25 mouse cellular contexts compared by ENCODE assay signal in the genomic region with DNA sequence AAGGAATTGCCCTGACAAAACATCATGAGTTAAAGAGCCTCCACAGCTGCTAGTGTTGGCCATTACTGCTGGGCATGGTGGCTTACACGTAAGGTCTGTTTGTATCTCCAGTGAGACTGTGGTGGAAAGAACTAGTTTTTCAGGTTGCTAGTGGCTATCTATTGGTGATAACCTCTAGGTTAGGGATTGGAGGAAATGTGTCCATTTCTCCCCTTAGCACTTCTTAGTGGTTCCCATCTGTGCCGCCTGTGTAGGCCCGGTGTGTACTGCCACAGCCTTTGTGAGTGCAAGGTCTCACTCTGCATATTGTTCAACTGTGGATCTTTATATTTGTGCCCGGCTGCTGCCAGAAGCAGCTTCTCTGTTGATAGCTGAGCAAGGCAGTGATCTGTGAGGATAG.
"Had no signal": no experiment of that assay in that cellular context is flagged by ENCODE, and none has a peak within 500 bp of the region (broad histone marks: within the 10 kb centered on the region; RNA-seq: fewer than 3 reads in every experiment).

No protein-coding gene starts in this region.

- ATAC-seq: hindbrain, embryonic 16.5 days; inflammation-experienced regulatory T-cells, adult 6 months; liver, embryonic 12.5 days had no signal

- H3K9me3 ChIP-seq: heart, embryonic 12.5 days; hindbrain, embryonic 10.5 days; hindbrain, embryonic 12.5 days; kidney, embryonic 15.5 days; limb, embryonic 13.5 days; limb, embryonic 15.5 days; liver, embryonic 12.5 days had no signal

- H3K9ac ChIP-seq: heart, embryonic 12.5 days; hindbrain, embryonic 12.5 days; hindbrain, embryonic 14.5 days; kidney, embryonic 15.5 days; limb, embryonic 13.5 days; limb, embryonic 15.5 days; liver, embryonic 12.5 days had no signal

- H3K36me3 ChIP-seq: heart, embryonic 12.5 days; hindbrain, embryonic 10.5 days; hindbrain, embryonic 12.5 days; kidney, embryonic 15.5 days; limb, embryonic 13.5 days; limb, embryonic 15.5 days; liver, embryonic 12.5 days had no signal

- H3K4me3 ChIP-seq: heart, adult 2 months; heart, embryonic 12.5 days; hindbrain, embryonic 10.5 days; hindbrain, embryonic 12.5 days; kidney, embryonic 15.5 days; limb, embryonic 13.5 days; limb, embryonic 15.5 days; liver, embryonic 12.5 days had no signal

- DNase-seq: gastrocnemius, postnatal 14 days; gastrocnemius, postnatal 36 days; heart, adult 11 months; heart, adult 2 months; heart, postnatal 10 days; heart, postnatal 4 days; kidney, adult 11 months; kidney, adult 2 months; kidney, adult 9 months; kidney, postnatal 14 days; kidney, postnatal 36 days; layer of hippocampus, adult 9-11 months; layer of hippocampus, postnatal 36 days; left cerebral cortex, postnatal 4 days had no signal

- H3K4me2 ChIP-seq: heart, embryonic 12.5 days; hindbrain, embryonic 12.5 days; hindbrain, embryonic 14.5 days; kidney, embryonic 15.5 days; limb, embryonic 13.5 days; limb, embryonic 15.5 days; liver, embryonic 12.5 days had no signal

- H3K4me1 ChIP-seq: heart, embryonic 12.5 days; hindbrain, embryonic 10.5 days; hindbrain, embryonic 12.5 days; kidney, embryonic 15.5 days; limb, embryonic 13.5 days; limb, embryonic 15.5 days had no signal

- H3K27me3 ChIP-seq: heart, embryonic 12.5 days; hindbrain, embryonic 12.5 days; kidney, embryonic 15.5 days; limb, embryonic 13.5 days; limb, embryonic 15.5 days; liver, embryonic 12.5 days had no signal

- H3K27ac ChIP-seq: heart, adult 2 months; hindbrain, embryonic 10.5 days; hindbrain, embryonic 12.5 days; hindbrain, embryonic 14.5 days; kidney, embryonic 15.5 days; kidney, postnatal 0 days; limb, embryonic 13.5 days; limb, embryonic 15.5 days; liver, embryonic 12.5 days had no signal
